Mouse (Mus musculus): ENCODE measurements at regions not wholly inside any gene's neighbourhood (a gene's known extent, or its start where the extent isn't known, plus 50 kb on each side); places are given as distances from the start of the nearest gene placed in this dataset.

DNA sequence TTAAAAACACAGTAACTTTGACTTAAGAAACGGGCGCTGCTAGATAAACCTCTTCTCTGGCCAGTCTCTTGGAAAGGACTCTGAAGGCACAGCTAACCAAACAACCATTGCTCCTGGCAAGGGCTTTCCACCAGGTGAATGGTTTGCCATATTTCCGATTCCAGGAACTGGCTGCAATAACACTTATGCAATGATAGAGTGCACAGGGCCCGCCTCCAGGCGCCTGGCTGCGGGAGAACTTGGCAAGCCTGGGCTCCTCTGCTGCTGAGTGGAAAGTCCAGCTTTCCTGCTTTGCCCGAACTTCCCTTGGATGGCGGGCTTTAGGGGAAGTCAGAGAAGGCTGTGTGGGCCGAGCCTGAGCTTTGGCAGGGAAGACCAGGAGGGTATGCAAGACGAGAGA lies 171.6 kb downstream of the Plpp3 start:
- TF ChIP-seq CTCF (IDR thresholded peaks at IDR 0.05; ENCODE audit: low read depth) (no peak), EP300 (optimal IDR thresholded peaks at IDR 0.05) (no peak)

Measured in stomach, postnatal 0 days (tissue).